Mouse (Mus musculus): ENCODE results near the gene Atp1b3. TPM values are rescaled to one million over a fixed set of nuclear protein-coding genes. Genes with fewer than 3 reads are reported as not detected.
A peak's percentile ranks its signal among the peaks of the same experiment; 100 is the strongest.
"Not testable (repeated sequence)": the region's sequence is repeated elsewhere in the genome, so short reads cannot be mapped to it uniquely, and the experiment has no call there.

Atp1b3 gene
- polyA plus RNA-seq, 1 experiment from 2014 or later = 99.5 TPM

DNA sequence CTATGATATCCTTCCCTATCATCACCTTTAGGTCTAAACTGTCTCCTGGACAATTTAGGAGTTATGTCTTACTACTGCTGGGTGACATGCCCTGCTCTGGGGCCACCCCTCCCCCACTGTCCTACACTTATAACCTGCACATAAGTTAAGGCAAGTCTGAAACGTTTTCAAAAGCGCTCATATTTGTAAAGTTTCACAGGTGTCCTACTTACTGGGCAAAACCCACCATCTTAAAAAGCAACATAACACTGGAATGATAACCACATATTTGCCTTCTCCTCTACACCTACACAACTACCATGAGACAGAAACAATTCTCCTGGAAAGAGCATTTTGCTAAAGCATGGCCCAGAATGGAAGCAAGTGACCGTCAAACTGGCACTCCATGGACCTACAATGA is 4.2 kb downstream of the Atp1b3 start:
- peaks cover 16% of the 10 kb centered on the region for H3K36me3 ChIP-seq
- H3K4me3 ChIP-seq = no peak overlapping the region
- 84% methylated on average over 3 of the region's 3 CpGs for WGBS (ENCODE audit: insufficient replicate concordance)
- ATAC-seq = no peak
- no peaks in the 10 kb centered on the region for H3K27me3 ChIP-seq (replicated peaks)
- H3K4me2 ChIP-seq = no peak overlapping the region
- no peaks in the 10 kb centered on the region for H3K9me3 ChIP-seq (replicated peaks)
- no peak overlapping the region for H3K9ac ChIP-seq
- no peak overlapping the region for H3K27ac ChIP-seq
- peaks cover 35% of the 10 kb centered on the region for H3K4me1 ChIP-seq

GRCm38 (mm10) chr9:96353799-96354198 is 10.4 kb downstream of the Atp1b3 start:
- H3K4me2 ChIP-seq = 0 out of 2 replicates have a peak overlapping the region, but pooled peaks have one; percentile 10
- no peaks in the 10 kb centered on the region for H3K9me3 ChIP-seq (replicated peaks)
- H3K9ac ChIP-seq = no peak overlapping the region
- H3K4me1 ChIP-seq = peaks cover 37% of the 10 kb centered on the region
- 33% methylated on average over 8 of the region's 8 CpGs for WGBS (ENCODE audit: insufficient replicate concordance)
- H3K27ac ChIP-seq = 0 out of 2 replicates have a peak overlapping the region, but pooled peaks have one; percentile 40
- ATAC-seq = peak; percentile 67
- no peak overlapping the region for H3K4me3 ChIP-seq
- H3K36me3 ChIP-seq = peaks cover 23% of the 10 kb centered on the region
- no peaks in the 10 kb centered on the region for H3K27me3 ChIP-seq (replicated peaks)

DNA sequence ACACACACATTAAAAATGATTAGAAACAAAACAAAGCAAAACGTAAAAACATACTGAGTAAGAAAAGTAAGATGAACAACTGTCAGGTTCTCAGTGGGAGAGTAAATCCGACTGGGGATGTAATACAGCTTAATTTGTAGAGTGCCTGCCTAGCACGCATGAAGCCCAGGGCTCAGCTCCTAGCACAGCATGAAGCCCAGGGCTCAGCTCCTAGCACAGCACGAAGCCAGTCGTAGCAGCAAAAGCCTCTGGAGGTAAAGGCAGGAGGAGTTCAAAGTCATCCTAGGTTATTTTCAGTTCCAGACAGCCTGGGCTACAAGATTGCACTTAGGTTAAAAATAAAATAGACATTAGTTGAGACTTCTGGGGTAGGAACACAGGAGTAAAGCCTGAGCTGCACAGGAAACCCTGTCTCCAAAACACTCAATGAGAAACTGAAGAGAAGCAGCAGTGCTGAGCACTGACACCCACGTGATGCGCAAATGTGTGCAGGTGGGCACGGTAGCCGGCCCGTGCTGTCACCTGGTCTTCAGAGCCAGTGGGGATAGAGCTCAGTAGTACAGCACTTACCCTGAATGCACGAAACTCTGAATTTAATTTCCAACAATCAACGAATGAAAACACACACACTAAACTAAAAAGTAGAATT is 11.0 kb downstream of the Atp1b3 start:
- Histone ChIP-seq H3K27ac (no peak overlapping the region), H3K9me3 (replicated peaks) (no peaks in the 10 kb centered on the region), H3K36me3 (peaks cover 19% of the 10 kb centered on the region), H3K9ac (no peak overlapping the region), H3K4me3 (no peak overlapping the region), H3K4me1 (peaks cover 39% of the 10 kb centered on the region), H3K4me2 (no peak overlapping the region), H3K27me3 (replicated peaks) (no peaks in the 10 kb centered on the region)
- WGBS (ENCODE audit: insufficient replicate concordance) = 85% methylated on average over 12 of the region's 12 CpGs
- no peak for ATAC-seq

DNA sequence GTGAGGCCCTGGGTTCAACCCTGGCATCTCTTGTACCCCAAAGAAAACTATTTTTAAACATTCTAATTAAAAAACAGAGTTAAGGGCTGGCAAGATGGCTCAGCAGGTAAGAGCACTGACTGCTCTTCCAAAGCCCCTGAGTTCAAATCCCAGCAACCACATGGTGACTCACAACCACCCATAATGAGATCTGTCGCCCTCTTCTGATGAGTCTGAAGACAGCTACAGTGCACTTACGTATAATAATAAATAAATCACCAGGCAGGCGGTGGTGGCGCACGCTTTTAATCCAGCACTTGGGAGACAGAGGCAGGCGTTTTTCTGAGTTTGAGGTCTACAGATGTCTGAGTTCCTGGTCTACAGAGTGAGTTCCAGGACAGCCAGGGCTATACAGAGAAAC is 12.5 kb downstream of the Atp1b3 start:
- not testable (repeated sequence) for H3K9ac ChIP-seq; H3K27me3 ChIP-seq (replicated peaks); H3K9me3 ChIP-seq (replicated peaks); H3K4me3 ChIP-seq; ATAC-seq; H3K27ac ChIP-seq; H3K4me2 ChIP-seq
- peaks cover 45% of the 10 kb centered on the region for H3K4me1 ChIP-seq
- peaks cover 16% of the 10 kb centered on the region for H3K36me3 ChIP-seq
- WGBS (ENCODE audit: insufficient replicate concordance) = 76% methylated on average over 6 of the region's 6 CpGs

DNA sequence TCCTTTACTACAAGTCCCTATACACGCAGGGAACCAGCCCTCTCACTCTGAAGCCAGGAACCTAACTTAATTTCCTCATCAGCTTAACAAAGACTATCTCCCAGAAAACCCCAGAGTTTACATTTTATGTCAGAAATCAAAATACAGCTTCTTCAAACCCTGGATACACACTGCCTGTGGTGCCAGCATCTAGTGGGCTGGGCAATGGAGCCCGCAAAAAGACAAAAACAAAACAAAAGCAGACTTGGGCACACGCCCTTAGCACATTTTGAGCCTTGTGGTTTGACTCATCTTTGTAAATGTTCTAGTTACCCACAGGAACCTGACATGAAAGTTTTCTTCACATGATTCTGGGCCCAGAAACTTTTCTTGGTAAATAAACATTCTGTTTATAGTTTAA is 13.8 kb downstream of the Atp1b3 start:
- no peak overlapping the region for H3K9ac ChIP-seq
- H3K36me3 ChIP-seq = peaks cover 18% of the 10 kb centered on the region
- H3K9me3 ChIP-seq (replicated peaks) = no peaks in the 10 kb centered on the region
- H3K4me3 ChIP-seq = no peak overlapping the region
- no peak overlapping the region for H3K4me2 ChIP-seq
- no peaks in the 10 kb centered on the region for H3K27me3 ChIP-seq (replicated peaks)
- no peak for ATAC-seq
- H3K4me1 ChIP-seq = peaks cover 34% of the 10 kb centered on the region
- H3K27ac ChIP-seq = no peak overlapping the region
- 53% methylated on average over 3 of the region's 3 CpGs for WGBS (ENCODE audit: insufficient replicate concordance)

GRCm38 (mm10) chr9:96350010-96350409 is 14.2 kb downstream of the Atp1b3 start:
- H3K27me3 ChIP-seq (replicated peaks) = no peaks in the 10 kb centered on the region
- no peak overlapping the region for H3K27ac ChIP-seq
- WGBS (ENCODE audit: insufficient replicate concordance) = 46% methylated on average over 4 of the region's 4 CpGs
- H3K4me3 ChIP-seq = no peak overlapping the region
- no peaks in the 10 kb centered on the region for H3K9me3 ChIP-seq (replicated peaks)
- H3K4me1 ChIP-seq = peaks cover 34% of the 10 kb centered on the region
- peak; percentile 50; the same call in 1 of the 2 replicates for ATAC-seq
- no peak overlapping the region for H3K9ac ChIP-seq
- H3K4me2 ChIP-seq = no peak overlapping the region
- H3K36me3 ChIP-seq = peaks cover 19% of the 10 kb centered on the region

GRCm38 (mm10) chr9:96348885-96349284 is 15.4 kb downstream of the Atp1b3 start:
- Histone ChIP-seq H3K4me1 (peaks cover 29% of the 10 kb centered on the region), H3K36me3 (peaks cover 27% of the 10 kb centered on the region), H3K9ac (no peak overlapping the region), H3K4me2 (no peak overlapping the region), H3K27me3 (replicated peaks) (no peaks in the 10 kb centered on the region), H3K4me3 (no peak overlapping the region), H3K27ac (no peak overlapping the region), H3K9me3 (replicated peaks) (no peaks in the 10 kb centered on the region)
- no peak for ATAC-seq
- WGBS (ENCODE audit: insufficient replicate concordance) = 78% methylated on average over 5 of the region's 5 CpGs

DNA sequence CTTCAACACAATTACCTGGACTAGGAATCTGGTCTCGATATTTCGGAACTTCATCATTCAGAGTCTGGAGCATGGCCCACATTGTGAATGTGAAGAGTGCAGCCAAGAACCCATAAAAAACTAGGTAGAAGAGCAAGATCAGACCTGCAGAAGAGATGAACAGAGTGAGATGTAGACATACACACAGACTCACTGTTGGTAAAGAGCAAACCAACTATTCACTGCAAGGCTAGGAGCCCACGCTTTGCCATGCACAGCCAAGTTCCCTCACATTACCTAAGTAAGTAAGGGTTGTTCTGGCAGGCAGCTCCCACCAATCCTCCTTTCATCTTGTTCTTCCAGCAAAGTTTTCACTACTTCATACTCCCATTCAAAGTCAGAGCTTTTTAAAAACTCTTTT is 18.5 kb downstream of the Atp1b3 start:
- no peak overlapping the region for H3K4me3 ChIP-seq
- peaks cover 45% of the 10 kb centered on the region for H3K36me3 ChIP-seq
- 89% methylated on average over 3 of the region's 3 CpGs for WGBS (ENCODE audit: insufficient replicate concordance)
- H3K9me3 ChIP-seq (replicated peaks) = no peaks in the 10 kb centered on the region
- H3K4me1 ChIP-seq = peaks cover 23% of the 10 kb centered on the region
- H3K9ac ChIP-seq = no peak overlapping the region
- H3K27ac ChIP-seq = no peak overlapping the region
- H3K4me2 ChIP-seq = no peak overlapping the region
- no peaks in the 10 kb centered on the region for H3K27me3 ChIP-seq (replicated peaks)
- ATAC-seq = no peak

DNA sequence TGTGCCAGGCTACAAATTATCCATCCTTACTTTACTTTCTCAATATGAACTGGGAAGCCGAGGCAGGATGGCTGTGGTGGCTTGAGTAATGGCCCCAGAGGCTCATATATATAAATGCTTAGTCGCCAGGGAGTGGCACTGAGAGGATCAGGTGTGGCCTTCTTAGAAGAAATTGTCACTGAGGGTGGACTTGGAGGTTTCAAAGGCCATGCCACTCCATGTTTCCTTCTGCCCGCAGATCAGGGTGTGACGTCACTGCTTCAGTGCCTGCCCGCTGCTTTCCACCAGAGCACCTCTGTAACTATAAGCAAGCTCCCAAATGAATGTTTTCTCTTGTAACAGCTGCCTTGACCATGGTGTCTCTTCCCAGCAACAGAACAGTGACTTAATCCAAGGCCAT is 33.1 kb downstream of the Atp1b3 start:
- peaks cover 60% of the 10 kb centered on the region for H3K36me3 ChIP-seq
- H3K9me3 ChIP-seq (replicated peaks) = no peaks in the 10 kb centered on the region
- H3K4me1 ChIP-seq = no peaks in the 10 kb centered on the region
- no peak for ATAC-seq
- H3K4me2 ChIP-seq = no peak overlapping the region
- H3K27me3 ChIP-seq (replicated peaks) = no peaks in the 10 kb centered on the region
- no peak overlapping the region for H3K4me3 ChIP-seq
- H3K27ac ChIP-seq = no peak overlapping the region
- H3K9ac ChIP-seq = no peak overlapping the region
- WGBS (ENCODE audit: insufficient replicate concordance) = 85% methylated on average over 5 of the region's 5 CpGs

- Histone ChIP-seq H3K27ac (no peak overlapping the region), H3K4me1 (no peaks in the 10 kb centered on the region), H3K9ac (no peak overlapping the region), H3K9me3 (replicated peaks) (no peaks in the 10 kb centered on the region), H3K4me3 (no peak overlapping the region), H3K27me3 (replicated peaks) (no peaks in the 10 kb centered on the region), H3K4me2 (no peak overlapping the region), H3K36me3 (peaks cover 49% of the 10 kb centered on the region)
- WGBS (ENCODE audit: insufficient replicate concordance) = 67% methylated on average over 4 of the region's 4 CpGs
- ATAC-seq = no peak
These were observed 36.0 kb downstream of the Atp1b3 start for GRCm38 (mm10) chr9:96328226-96328625.

DNA sequence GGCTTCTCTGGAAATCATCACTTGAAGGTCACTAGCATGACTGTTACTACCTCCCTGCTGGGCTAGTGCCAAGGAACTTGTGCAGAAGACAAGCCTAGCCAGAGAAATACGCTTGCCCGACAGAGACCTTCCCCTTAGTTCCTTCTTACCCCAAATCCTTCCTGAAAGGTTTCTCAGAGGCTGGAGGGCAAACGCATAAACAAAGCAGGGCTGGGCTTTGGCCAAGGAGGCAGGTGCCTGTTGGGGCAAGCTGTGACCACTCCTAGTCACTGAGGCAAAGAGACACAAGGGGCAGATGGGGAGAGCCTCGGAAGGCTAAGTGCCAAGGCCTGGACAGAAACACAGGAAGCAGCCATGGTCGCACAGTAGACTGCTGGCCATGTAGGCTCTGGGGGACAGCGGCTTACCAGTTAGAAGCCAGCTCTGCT is 37.7 kb downstream of the Atp1b3 start:
- Histone ChIP-seq H3K36me3 (peaks cover 51% of the 10 kb centered on the region), H3K9me3 (replicated peaks) (no peaks in the 10 kb centered on the region), H3K4me1 (no peaks in the 10 kb centered on the region), H3K9ac (no peak overlapping the region), H3K4me2 (no peak overlapping the region), H3K27me3 (replicated peaks) (no peaks in the 10 kb centered on the region), H3K27ac (no peak overlapping the region), H3K4me3 (no peak overlapping the region)
- ATAC-seq = no peak
- WGBS (ENCODE audit: insufficient replicate concordance) = 63% methylated on average over 6 of the region's 6 CpGs

- H3K9ac ChIP-seq = no peak overlapping the region
- 60% methylated on average over 4 of the region's 4 CpGs for WGBS (ENCODE audit: insufficient replicate concordance)
- peaks cover 59% of the 10 kb centered on the region for H3K36me3 ChIP-seq
- no peaks in the 10 kb centered on the region for H3K27me3 ChIP-seq (replicated peaks)
- H3K4me2 ChIP-seq = no peak overlapping the region
- H3K4me1 ChIP-seq = no peaks in the 10 kb centered on the region
- no peak; the same call in 1 of the 2 replicates for ATAC-seq
- H3K9me3 ChIP-seq (replicated peaks) = no peaks in the 10 kb centered on the region
- no peak overlapping the region for H3K27ac ChIP-seq
- no peak overlapping the region for H3K4me3 ChIP-seq
These were observed 39.7 kb downstream of the Atp1b3 start for GRCm38 (mm10) chr9:96324502-96324901.

All from liver, embryonic 12.5 days (tissue).